ENCODE assay signal across 13 mouse cellular contexts in the genomic region with DNA sequence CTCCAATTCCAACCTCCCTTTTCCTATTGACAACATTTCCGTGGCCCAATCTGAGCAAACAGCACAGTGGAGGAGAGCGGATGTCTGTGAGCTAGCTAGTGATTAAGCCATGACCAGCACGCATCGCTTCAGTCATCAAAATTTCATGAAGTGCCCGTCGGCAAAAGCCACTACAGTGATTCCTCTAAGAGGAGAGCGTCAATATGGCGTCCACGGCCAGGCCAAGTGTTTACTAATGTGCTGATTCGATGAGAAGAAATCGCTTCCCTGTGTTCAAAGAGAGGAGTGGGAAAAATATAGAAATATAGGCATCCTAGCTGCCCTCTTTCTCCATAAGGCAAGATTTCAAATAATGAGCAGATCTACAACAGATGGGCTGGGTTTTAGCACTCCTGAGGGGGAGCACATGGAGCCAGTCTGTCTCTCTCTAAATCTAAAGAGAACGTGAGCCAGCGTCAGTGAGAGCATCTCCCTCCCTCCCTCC. TPM values are rescaled to one million over a fixed set of nuclear protein-coding genes. Genes with fewer than 3 reads are reported as not detected.
DNase-seq lines count a peak whose midpoint lies in the region; ATAC-seq and TF ChIP-seq lines count a peak whose summit lies in the region.
"Had no signal": no experiment of that assay in that cellular context is flagged by ENCODE, and none has a peak within 500 bp of the region (broad histone marks: within the 10 kb centered on the region; RNA-seq: fewer than 3 reads in every experiment).

No protein-coding gene starts in this region.

- H3K27me3 ChIP-seq in forebrain, embryonic 15.5 days, result no peaks in the 10 kb centered on the region
- no peaks in the 10 kb centered on the region for H3K27me3 ChIP-seq in forebrain, embryonic 11.5 days (ENCODE audit: control insufficient read depth, insufficient read depth, low read length)
- 0 out of 2 replicates have a peak, but pooled peaks cover 10% of the 10 kb centered on the region for H3K27me3 ChIP-seq in midbrain, embryonic 12.5 days
- H3K27me3 ChIP-seq in midbrain, embryonic 11.5 days (ENCODE audit: control insufficient read depth, insufficient read depth, low read length), result no peaks in the 10 kb centered on the region
- no peaks in the 10 kb centered on the region for H3K27me3 ChIP-seq in midbrain, postnatal 0 days (ENCODE audit: insufficient read depth, low read length)

- H3K9me3 ChIP-seq in forebrain, embryonic 15.5 days, result no peaks in the 10 kb centered on the region
- no peaks in the 10 kb centered on the region for H3K9me3 ChIP-seq in forebrain, embryonic 11.5 days (ENCODE audit: control insufficient read depth, low read length)
- H3K9me3 ChIP-seq in midbrain, embryonic 12.5 days, result no peaks in the 10 kb centered on the region
- H3K9me3 ChIP-seq in midbrain, embryonic 11.5 days (ENCODE audit: control insufficient read depth, low read length), result no peaks in the 10 kb centered on the region
- no peaks in the 10 kb centered on the region for H3K9me3 ChIP-seq in midbrain, postnatal 0 days (ENCODE audit: low read length)

- H3K4me3 ChIP-seq in forebrain, embryonic 15.5 days, result no peak overlapping the region
- no peak overlapping the region for H3K4me3 ChIP-seq in forebrain, embryonic 11.5 days (ENCODE audit: low read depth, low read length)
- no peak overlapping the region for H3K4me3 ChIP-seq in midbrain, embryonic 12.5 days
- no peak overlapping the region for H3K4me3 ChIP-seq in midbrain, embryonic 11.5 days (ENCODE audit: low read depth, low read length)
- no peak overlapping the region for H3K4me3 ChIP-seq in midbrain, postnatal 0 days (ENCODE audit: low read depth, low read length)

- no peak for DNase-seq in forebrain, embryonic 11.5 days (ENCODE audit: low spot score)
- no peak for DNase-seq in midbrain, embryonic 11.5 days (ENCODE audit: low spot score, missing footprints)
- DNase-seq in cerebellum, postnatal 14 days, result peak; percentile 57 to 63
- peak; percentile 61 for DNase-seq in midbrain, postnatal 0 days (ENCODE audit: low spot score)
- DNase-seq in thymus, postnatal 25 days, result no peak
- DNase-seq in urinary bladder, adult 18-20 months (ENCODE audit: low spot score in 2 of 2), result no peak
- DNase-seq: heart, postnatal 10 days; kidney, postnatal 10 days; lung, adult 2 months had no signal

- no peak overlapping the region for H3K9ac ChIP-seq in forebrain, embryonic 15.5 days (replicated peaks)
- no peak overlapping the region for H3K9ac ChIP-seq in forebrain, embryonic 11.5 days (ENCODE audit: low read length)
- no peak overlapping the region for H3K9ac ChIP-seq in midbrain, embryonic 12.5 days (replicated peaks)
- no peak overlapping the region for H3K9ac ChIP-seq in midbrain, embryonic 11.5 days (ENCODE audit: low read length)
- no peak overlapping the region for H3K9ac ChIP-seq in midbrain, postnatal 0 days (replicated peaks; ENCODE audit: low read length, poor library complexity, severe bottlenecking)

- no peaks in the 10 kb centered on the region for H3K36me3 ChIP-seq in forebrain, embryonic 15.5 days
- H3K36me3 ChIP-seq in forebrain, embryonic 11.5 days (ENCODE audit: control insufficient read depth, insufficient read depth, low read length), result no peaks in the 10 kb centered on the region
- H3K36me3 ChIP-seq in midbrain, embryonic 12.5 days, result no peaks in the 10 kb centered on the region
- H3K36me3 ChIP-seq in midbrain, embryonic 11.5 days (ENCODE audit: control insufficient read depth, insufficient read depth, low read length), result no peaks in the 10 kb centered on the region
- no peaks in the 10 kb centered on the region for H3K36me3 ChIP-seq in midbrain, postnatal 0 days (ENCODE audit: insufficient read depth, low read length)

- ATAC-seq in forebrain, embryonic 15.5 days (replicated peaks), result peak; percentile 89
- ATAC-seq in forebrain, embryonic 11.5 days (replicated peaks; ENCODE audit: low FRiP score), result no peak
- no peak for ATAC-seq in midbrain, embryonic 12.5 days (ENCODE audit: low FRiP score, low read depth)
- no peak for ATAC-seq in midbrain, embryonic 11.5 days (ENCODE audit: low FRiP score)
- no peak for ATAC-seq in midbrain, postnatal 0 days (ENCODE audit: low FRiP score)
- ATAC-seq: intestine, embryonic 16.5 days had no signal

- no peak overlapping the region for H3K4me2 ChIP-seq in forebrain, embryonic 15.5 days (replicated peaks)
- H3K4me2 ChIP-seq in forebrain, embryonic 11.5 days (ENCODE audit: low read depth, low read length, severe bottlenecking), result no peak overlapping the region
- H3K4me2 ChIP-seq in midbrain, embryonic 12.5 days (replicated peaks), result no peak overlapping the region
- no peak overlapping the region for H3K4me2 ChIP-seq in midbrain, embryonic 11.5 days
- no peak overlapping the region for H3K4me2 ChIP-seq in midbrain, postnatal 0 days (ENCODE audit: low read depth, low read length, poor library complexity, severe bottlenecking)

- peak overlapping the region; percentile 91 for H3K27ac ChIP-seq in forebrain, embryonic 15.5 days (replicated peaks)
- no peak overlapping the region for H3K27ac ChIP-seq in forebrain, embryonic 11.5 days (ENCODE audit: low read depth, low read length)
- peak overlapping the region; percentile 5; the same call in 1 of the 2 replicates for H3K27ac ChIP-seq in midbrain, embryonic 12.5 days (replicated peaks)
- H3K27ac ChIP-seq in midbrain, embryonic 11.5 days (ENCODE audit: low read depth, low read length), result no peak overlapping the region
- no peak overlapping the region for H3K27ac ChIP-seq in midbrain, postnatal 0 days (ENCODE audit: low read depth, low read length)

- no peak for TF ChIP-seq CTCF in midbrain, postnatal 0 days (IDR thresholded peaks at IDR 0.05)

- WGBS in forebrain, embryonic 15.5 days, result 65% methylated on average over 13 of the region's 13 CpGs
- WGBS in forebrain, embryonic 11.5 days, result 88% methylated on average over 13 of the region's 13 CpGs
- WGBS in midbrain, embryonic 12.5 days, result 86% methylated on average over 13 of the region's 13 CpGs
- 84% methylated on average over 13 of the region's 13 CpGs for WGBS in midbrain, embryonic 11.5 days
- 65% methylated on average over 13 of the region's 13 CpGs for WGBS in midbrain, postnatal 0 days

- 0 out of 2 replicates have a peak, but pooled peaks cover 6% of the 10 kb centered on the region for H3K4me1 ChIP-seq in forebrain, embryonic 15.5 days
- no peaks in the 10 kb centered on the region for H3K4me1 ChIP-seq in forebrain, embryonic 11.5 days (replicated peaks; ENCODE audit: control insufficient read depth, insufficient read depth, low read length)
- no peaks in the 10 kb centered on the region for H3K4me1 ChIP-seq in midbrain, embryonic 12.5 days
- no peaks in the 10 kb centered on the region for H3K4me1 ChIP-seq in midbrain, embryonic 11.5 days (ENCODE audit: control insufficient read depth, insufficient read depth, low read length)
- H3K4me1 ChIP-seq in midbrain, postnatal 0 days (ENCODE audit: insufficient read depth, low read length), result no peaks in the 10 kb centered on the region

RNA-seq across cellular contexts. Expression of a gene that starts 44.3 kb away (rescaled TPM):
- polyA plus RNA-seq in forebrain, embryonic 15.5 days (2015; fragmentation: Nextera tagmentation; extraction: Ambion mirVana), result 4.8 and 4.9 TPM in 2 replicates
- polyA plus RNA-seq in forebrain, embryonic 11.5 days (2014; fragmentation: Nextera tagmentation; extraction: Ambion mirVana), result 0.39 and 0.53 TPM in 2 replicates
- 2.9 and 3.2 TPM in 2 replicates for polyA plus RNA-seq in midbrain, embryonic 12.5 days (2016; fragmentation: Nextera tagmentation; extraction: Ambion mirVana)
- polyA plus RNA-seq in midbrain, embryonic 11.5 days (2014; fragmentation: Nextera tagmentation; extraction: Ambion mirVana), result 0.66 and 0.74 TPM in 2 replicates
- total RNA-seq in midbrain, postnatal 0 days (2014; rRNA removed), result 2.1 and 4.2 TPM in 2 replicates
- 2.0 and 2.2 TPM in 2 replicates for polyA plus RNA-seq in midbrain, postnatal 0 days (2015; fragmentation: Nextera tagmentation; extraction: Ambion mirVana)
- total RNA-seq: MEL had no signal

Comparison
In these comparisons a context has a peak if more than half of its experiments do, and no peak if none do; other contexts are left out.
1. H3K27ac ChIP-seq: peak in forebrain, embryonic 15.5 days (single experiment) and midbrain, embryonic 12.5 days (single experiment); none in forebrain, embryonic 11.5 days (single experiment), midbrain, embryonic 11.5 days (single experiment) and midbrain, postnatal 0 days (single experiment).
2. DNase-seq: peak in cerebellum, postnatal 14 days (2 of 2) and midbrain, postnatal 0 days (single experiment); none in forebrain, embryonic 11.5 days (single experiment), midbrain, embryonic 11.5 days (single experiment), thymus, postnatal 25 days (single experiment) and urinary bladder, adult 18-20 months (0 of 2).